Mouse (Mus musculus): ENCODE results near the gene Pars2. TPM values are rescaled to one million over a fixed set of nuclear protein-coding genes. Genes with fewer than 3 reads are reported as not detected.

Gene Pars2
- total and polyA plus RNA-seq, 3 experiments: 3.6 to 10.3 (median 8.9) TPM

DNA sequence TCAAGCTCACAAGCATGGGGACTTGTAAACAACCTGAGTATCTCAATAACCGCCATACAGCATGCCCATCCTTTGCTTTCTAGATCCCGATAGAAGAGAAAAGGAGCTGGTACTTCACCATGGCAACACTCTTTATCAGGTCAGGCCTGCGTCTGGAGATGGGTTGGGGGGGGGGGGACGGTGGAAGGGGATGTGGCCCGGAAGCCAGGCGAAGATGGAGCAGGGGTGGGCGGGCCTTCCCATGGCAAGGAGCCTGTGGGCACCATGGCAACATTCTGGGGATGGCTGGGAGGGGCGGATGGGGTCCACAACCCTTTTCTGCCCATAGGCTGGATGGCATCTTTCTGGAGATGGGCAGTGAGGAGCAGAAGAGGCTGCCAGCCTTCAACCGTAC is 16.8 kb upstream of the Pars2 start:
- no peak for DNase-seq

DNA sequence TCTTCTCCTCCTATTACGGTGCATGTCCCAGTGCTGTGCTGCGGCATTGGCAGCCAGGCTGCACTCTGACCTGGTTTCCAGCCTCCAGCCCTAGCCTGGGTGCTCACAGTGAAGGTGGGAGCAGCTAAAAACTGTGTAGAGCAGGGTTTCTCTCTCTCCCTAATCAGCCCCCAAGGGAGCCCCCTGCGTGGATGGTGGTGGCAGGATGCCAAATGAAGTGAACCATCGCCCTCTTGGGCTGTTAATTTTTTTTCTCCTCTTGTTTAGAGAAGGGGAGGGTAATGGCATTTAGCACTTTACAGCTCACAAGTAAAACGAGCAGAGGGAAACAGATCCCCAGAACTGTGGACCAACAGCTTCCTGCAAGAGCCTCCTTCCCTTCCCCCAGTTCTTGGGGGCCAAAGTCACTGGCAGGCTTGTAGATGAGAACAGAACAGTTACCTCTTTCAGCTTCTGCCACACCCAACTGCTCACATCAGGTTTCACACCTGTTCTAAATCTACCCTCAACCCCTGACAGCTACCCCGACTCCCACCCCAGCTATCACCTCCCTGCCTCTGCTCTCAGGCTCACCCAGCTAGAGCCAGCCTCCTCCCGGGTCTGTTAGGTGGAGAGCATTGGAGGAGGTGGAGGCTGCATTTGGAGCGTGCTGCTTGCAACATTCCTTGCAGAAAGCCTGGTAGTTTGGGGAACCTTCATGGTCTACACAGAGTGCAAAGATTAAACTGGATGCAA is 7.2 kb upstream of the Pars2 start:
- no peak for DNase-seq

DNA sequence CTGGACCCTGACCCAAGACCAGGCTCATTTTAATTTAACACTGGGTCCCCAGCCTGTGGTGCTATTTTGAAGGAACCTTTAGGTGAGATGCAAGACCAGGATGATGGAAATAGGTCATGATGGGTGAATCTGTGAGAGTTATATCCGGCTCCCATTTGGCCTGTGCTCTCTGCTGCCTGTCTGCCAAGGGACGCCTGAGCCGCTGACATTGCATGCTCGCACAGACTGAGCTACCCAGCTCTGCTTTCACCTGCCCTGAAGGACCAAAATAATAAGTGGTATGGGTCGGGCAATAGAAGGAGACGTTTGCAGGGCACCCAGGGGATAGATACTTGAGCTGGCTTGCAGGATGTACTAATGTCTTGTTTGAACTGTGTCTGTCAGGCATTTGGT is 6.7 kb upstream of the Pars2 start:
- DNase-seq: no peak

DNA sequence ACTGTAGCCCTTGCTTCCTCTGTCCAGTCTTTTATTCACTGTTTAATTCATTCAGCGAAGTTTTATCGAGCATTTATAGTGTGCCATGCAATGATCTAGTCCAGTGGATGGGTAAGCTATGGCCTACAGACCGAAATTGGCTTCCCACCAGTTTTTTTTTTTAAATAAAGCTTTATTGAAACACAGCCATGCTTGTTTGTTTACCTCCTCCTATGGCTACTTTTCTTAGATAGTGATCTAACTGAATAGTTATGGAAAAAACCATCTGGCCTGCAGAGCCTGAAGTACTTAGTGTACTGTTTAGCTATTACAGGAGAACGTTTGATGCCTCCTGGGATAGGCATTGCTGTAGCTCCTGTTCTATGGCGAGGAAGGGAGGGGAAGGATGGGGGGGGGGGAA is 5.1 kb upstream of the Pars2 start:
- no peak for DNase-seq

DNA sequence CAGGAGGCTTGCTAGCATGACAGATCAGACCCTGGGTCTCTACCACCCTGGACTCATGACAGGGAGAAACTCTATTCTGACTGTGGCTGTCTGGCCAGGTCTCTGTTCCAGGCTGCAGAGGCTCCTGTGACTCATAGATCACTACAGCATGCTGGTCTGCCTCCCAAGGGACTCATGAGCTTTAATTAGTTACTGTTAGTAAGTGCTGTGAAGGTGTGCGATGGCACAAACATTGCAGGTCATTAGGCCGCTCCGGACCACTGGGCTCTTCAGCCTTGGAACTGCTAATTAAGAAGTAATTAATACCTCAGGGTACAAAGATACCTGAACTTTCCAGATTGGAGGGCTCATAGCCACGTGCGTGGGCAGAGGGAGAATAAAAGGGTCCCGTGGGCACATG is 3.7 kb upstream of the Pars2 start:
- no peak for DNase-seq

DNA sequence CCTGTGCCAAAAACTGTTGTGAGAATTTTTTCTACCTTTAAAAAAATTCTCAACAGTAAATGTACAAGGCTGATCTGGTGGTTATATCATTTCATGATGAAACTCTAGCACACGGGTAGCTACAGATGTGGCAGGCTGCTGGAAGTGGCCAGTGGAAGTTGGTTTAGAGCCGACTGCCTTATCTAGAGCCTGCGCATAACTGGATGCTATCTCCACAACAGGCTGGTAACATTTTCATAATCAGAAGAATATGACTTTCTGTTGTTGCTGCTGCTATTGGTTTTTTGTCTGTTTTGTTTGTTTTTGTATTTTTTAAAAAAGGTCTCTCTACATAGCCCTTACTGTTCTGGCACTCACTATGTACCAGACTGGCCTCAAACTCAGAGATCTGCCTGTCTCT is 1.7 kb downstream of the Pars2 start:
- DNase-seq: no peak

GRCm38 (mm10) chr4:106653051-106653450 is 2.2 kb downstream of the Pars2 start:
- DNase-seq: no peak

- no peak for DNase-seq
Observed at GRCm38 (mm10) chr4:106655681-106656080, 4.8 kb downstream of the Pars2 start.

GRCm38 (mm10) chr4:106663956-106664470 is 13.1 kb downstream of the Pars2 start:
- no peak for DNase-seq

DNA sequence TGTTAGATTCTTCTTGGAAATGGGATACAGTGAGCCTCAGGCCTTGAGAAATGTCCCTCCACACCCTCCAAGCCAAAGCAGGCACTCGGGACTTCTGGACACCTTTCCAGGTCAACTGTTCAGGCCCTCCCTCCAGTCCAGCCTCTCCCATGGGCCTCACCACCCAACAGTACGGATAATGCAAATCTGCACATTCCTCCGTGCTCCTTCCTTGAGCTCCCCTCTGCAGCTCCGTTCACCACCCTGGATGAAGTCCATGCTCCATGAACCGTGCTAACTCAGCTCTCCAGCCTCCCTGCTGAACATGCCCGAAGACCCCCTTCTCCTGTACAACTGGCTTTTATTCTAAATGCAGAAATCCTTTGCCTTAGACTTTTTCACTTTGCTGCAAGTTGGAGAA is 13.8 kb downstream of the Pars2 start:
- DNase-seq: no peak

GRCm38 (mm10) chr4:106665269-106665668 is 14.4 kb downstream of the Pars2 start:
- DNase-seq: no peak

GRCm38 (mm10) chr4:106665673-106666072 is 14.8 kb downstream of the Pars2 start:
- no peak for DNase-seq

- no peak for DNase-seq
Observed at GRCm38 (mm10) chr4:106666546-106666945, 15.7 kb downstream of the Pars2 start.

- no peak for DNase-seq
Observed at GRCm38 (mm10) chr4:106676749-106677148, 25.9 kb downstream of the Pars2 start.

- DNase-seq: peak; percentile 94
Observed at GRCm38 (mm10) chr4:106678442-106679118, 27.7 kb downstream of the Pars2 start, which contains the start of gene Ttc4. Gene Ttc4 (minus strand): TSS chr4:106678944.

- DNase-seq: no peak
Observed at GRCm38 (mm10) chr4:106679152-106679551, 28.3 kb downstream of the Pars2 start.

GRCm38 (mm10) chr4:106680955-106681354 is 30.1 kb downstream of the Pars2 start:
- DNase-seq: no peak

- DNase-seq: no peak
Observed at GRCm38 (mm10) chr4:106688636-106689296, 37.9 kb downstream of the Pars2 start.

DNA sequence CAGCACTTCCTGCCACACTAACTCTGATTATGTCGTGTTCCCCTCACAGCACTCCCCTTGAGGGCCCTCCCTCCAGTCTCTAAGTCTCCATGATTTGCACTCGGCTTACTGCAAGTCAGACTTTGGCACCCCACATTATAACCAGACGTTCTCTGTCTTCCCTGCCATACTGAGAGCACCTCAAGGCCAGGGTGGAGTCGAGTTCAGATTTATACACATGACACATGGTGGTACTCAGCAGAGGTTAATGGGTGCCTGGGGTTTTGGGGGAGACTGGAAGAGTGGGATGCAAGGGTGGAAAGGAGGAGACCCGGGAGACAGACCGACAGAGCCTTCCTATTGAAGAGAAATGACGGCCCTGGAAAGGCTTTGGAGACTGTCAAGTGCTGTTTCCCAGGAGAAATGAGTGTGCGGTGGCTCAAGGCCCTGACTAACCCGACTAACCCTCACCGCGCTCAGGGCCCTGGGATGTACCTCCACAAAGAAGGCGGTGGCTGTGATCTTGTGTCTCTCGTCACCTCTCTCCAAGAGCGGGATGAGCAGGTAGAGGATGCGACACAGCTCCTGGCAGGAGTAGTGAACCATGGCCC is 43.1 kb downstream of the Pars2 start:
- no peak for DNase-seq

- no peak for DNase-seq
Observed at GRCm38 (mm10) chr4:106699989-106700388, 49.1 kb downstream of the Pars2 start.

DNA sequence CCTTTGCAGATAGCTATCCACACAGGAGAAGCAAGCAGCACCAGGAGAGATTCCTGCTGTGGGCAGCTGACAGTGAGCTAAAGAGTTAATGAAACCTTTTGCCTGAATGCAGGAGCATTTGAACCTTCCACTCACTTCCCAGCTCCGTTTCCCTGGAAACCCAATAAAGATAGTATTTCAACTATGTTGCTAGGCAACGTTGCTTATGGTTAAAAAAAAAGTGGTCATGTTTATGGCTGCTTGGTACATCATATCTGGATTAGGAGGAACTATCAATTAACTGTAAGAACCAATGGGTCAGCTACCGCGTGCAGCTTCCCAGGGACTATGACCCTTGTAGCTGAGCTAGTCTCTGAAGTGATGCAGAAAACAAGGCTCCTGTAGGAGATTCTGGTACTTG is 49.9 kb downstream of the Pars2 start:
- DNase-seq: no peak

DNA sequence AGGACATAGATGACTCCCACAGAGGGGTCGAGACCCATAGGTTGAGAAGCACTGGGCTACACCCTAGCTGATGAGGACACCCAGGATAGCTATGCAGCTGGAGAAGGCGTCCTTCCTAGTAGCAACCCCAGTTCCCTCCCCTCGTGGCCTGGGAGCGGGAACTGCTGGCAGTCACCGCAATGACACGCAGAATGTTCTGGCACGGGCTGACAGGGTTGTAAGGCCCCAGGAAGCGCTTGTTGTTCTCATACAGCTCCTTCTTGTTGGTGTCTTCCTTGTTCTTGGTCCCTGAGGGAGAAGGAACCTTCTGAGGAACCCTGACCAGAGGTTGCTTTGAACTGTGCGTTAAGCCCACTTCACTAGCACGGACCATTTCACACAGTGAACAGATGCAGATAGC is 53.1 kb downstream of the Pars2 start:
- no peak for DNase-seq

DNA sequence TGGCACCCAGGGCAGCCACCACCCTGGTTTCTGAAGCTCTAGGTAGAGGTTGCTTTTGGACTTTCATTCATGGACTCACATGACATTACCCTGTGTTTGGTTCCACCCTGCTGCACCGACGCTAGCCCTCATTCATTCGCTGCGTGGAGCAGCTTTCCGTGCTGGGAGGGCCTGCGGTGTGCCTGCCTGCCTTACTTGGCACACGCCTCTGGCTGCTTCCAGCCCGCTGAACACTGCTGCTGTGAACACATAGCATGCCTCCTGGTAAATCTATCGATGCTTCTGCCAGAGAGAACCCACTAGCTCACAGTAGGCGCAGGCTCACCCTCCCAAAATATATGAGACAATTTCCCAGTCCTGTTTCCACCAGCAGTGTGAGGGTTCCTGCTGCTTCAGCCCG is 53.5 kb downstream of the Pars2 start:
- DNase-seq: no peak
